Mouse (Mus musculus): ENCODE measurements around the gene Sstr2.

- TF ChIP-seq CTCF (IDR thresholded peaks at IDR 0.05; ENCODE audit: low read depth) (no peak), EP300 (IDR thresholded peaks at IDR 0.05; ENCODE audit: low read depth) (no peak)
Observed at GRCm38 (mm10) chr11:113654561-113655270, 35.6 kb downstream of the Sstr2 start.

All from liver, embryonic 14.5 days (tissue).